Mouse (Mus musculus): ENCODE measurements around the gene Pop5. TPM values are rescaled to one million over a fixed set of nuclear protein-coding genes. Genes with fewer than 3 reads are reported as not detected.
A peak's percentile ranks its signal among the peaks of the same experiment; 100 is the strongest.

Gene Pop5
- polyA plus RNA-seq, 1 experiment from 2014 or later = 181 TPM

GRCm38 (mm10) chr5:115255472-115255871 is 19.8 kb downstream of the Pop5 start:
- Histone ChIP-seq H3K4me3 (ENCODE audit: low read depth, low read length) (no peak overlapping the region), H3K4me2 (no peak overlapping the region), H3K36me3 (ENCODE audit: control insufficient read depth, insufficient read depth, low read length) (peaks cover 61% of the 10 kb centered on the region), H3K27me3 (replicated peaks; ENCODE audit: control insufficient read depth, insufficient read depth, low read length) (no peaks in the 10 kb centered on the region), H3K4me1 (replicated peaks; ENCODE audit: control insufficient read depth, insufficient read depth, low read length) (peaks cover 3% of the 10 kb centered on the region), H3K9ac (ENCODE audit: low read depth, low read length) (no peak overlapping the region), H3K27ac (ENCODE audit: low read depth, low read length) (no peak overlapping the region), H3K9me3 (ENCODE audit: control insufficient read depth, low read length) (no peaks in the 10 kb centered on the region)
- DNase-seq (ENCODE audit: low spot score) (no peak), ATAC-seq (replicated peaks; ENCODE audit: low FRiP score) (no peak)
- 87% methylated on average over 1 of the region's 1 CpGs for WGBS

DNA sequence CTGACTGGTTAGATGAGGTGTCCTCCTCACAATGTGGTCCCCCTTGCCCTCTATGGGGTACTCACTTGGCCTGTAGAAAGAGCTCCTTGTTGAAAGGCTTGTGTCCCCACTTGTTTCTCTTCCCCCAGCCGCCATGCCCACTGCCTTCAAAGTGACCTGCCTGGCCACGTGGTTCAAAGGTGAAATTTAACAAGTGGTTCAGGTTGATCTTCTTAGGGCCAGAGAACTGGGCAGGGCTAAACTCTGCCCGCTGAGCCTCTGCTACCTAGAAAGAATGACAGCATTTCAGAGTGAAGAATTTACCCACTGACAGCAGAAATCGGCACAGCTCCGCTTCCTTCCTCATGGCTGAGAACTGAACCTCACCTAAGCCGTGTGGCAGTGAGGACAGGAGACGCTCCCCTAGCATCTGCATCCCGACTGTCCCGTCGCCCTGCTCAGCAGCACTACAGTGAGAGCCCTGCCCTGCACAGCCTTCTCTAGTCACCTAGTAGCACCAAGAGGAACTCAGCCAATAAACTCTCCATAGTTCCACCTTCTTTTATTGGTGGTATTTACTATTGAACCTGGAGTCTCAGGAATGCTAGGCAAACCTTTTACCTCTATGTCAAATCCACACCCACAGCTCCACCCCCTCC is 21.4 kb downstream of the Pop5 start:
- WGBS = 91% methylated on average over 10 of the region's 10 CpGs
- H3K9ac ChIP-seq (ENCODE audit: low read depth, low read length) = no peak overlapping the region
- DNase-seq (ENCODE audit: low spot score) = no peak

GRCm38 (mm10) chr5:115260356-115260755 is 24.7 kb downstream of the Pop5 start:
- H3K36me3 ChIP-seq (ENCODE audit: control insufficient read depth, insufficient read depth, low read length) = peaks cover 50% of the 10 kb centered on the region
- no peak overlapping the region for H3K9ac ChIP-seq (ENCODE audit: low read depth, low read length)
- no peaks in the 10 kb centered on the region for H3K27me3 ChIP-seq (replicated peaks; ENCODE audit: control insufficient read depth, insufficient read depth, low read length)
- WGBS = 81% methylated on average over 6 of the region's 6 CpGs
- no peak overlapping the region for H3K4me2 ChIP-seq
- ATAC-seq (replicated peaks; ENCODE audit: low FRiP score) (peak; percentile 76), DNase-seq (ENCODE audit: low spot score) (no peak)
- peaks cover 20% of the 10 kb centered on the region for H3K4me1 ChIP-seq (replicated peaks; ENCODE audit: control insufficient read depth, insufficient read depth, low read length)
- no peak overlapping the region for H3K4me3 ChIP-seq (ENCODE audit: low read depth, low read length)
- H3K27ac ChIP-seq (ENCODE audit: low read depth, low read length) = no peak overlapping the region
- H3K9me3 ChIP-seq (ENCODE audit: control insufficient read depth, low read length) = no peaks in the 10 kb centered on the region

More for the DNA sequence above, 21.4 kb downstream of the Pop5 start:
- no peaks in the 10 kb centered on the region for H3K9me3 ChIP-seq (ENCODE audit: control insufficient read depth, low read length)
- H3K27me3 ChIP-seq (replicated peaks; ENCODE audit: control insufficient read depth, insufficient read depth, low read length) = no peaks in the 10 kb centered on the region
- H3K36me3 ChIP-seq (ENCODE audit: control insufficient read depth, insufficient read depth, low read length) = peaks cover 49% of the 10 kb centered on the region
- H3K4me2 ChIP-seq = no peak overlapping the region
- no peak for ATAC-seq (replicated peaks; ENCODE audit: low FRiP score)
- H3K27ac ChIP-seq (ENCODE audit: low read depth, low read length) = no peak overlapping the region
- H3K4me1 ChIP-seq (replicated peaks; ENCODE audit: control insufficient read depth, insufficient read depth, low read length) = peaks cover 10% of the 10 kb centered on the region
- H3K4me3 ChIP-seq (ENCODE audit: low read depth, low read length) = no peak overlapping the region

- Histone ChIP-seq H3K9ac (ENCODE audit: low read depth, low read length) (no peak overlapping the region), H3K36me3 (ENCODE audit: control insufficient read depth, insufficient read depth, low read length) (peaks cover 42% of the 10 kb centered on the region), H3K27ac (ENCODE audit: low read depth, low read length) (no peak overlapping the region), H3K4me2 (no peak overlapping the region), H3K4me3 (ENCODE audit: low read depth, low read length) (no peak overlapping the region), H3K27me3 (replicated peaks; ENCODE audit: control insufficient read depth, insufficient read depth, low read length) (no peaks in the 10 kb centered on the region), H3K9me3 (ENCODE audit: control insufficient read depth, low read length) (no peaks in the 10 kb centered on the region), H3K4me1 (replicated peaks; ENCODE audit: control insufficient read depth, insufficient read depth, low read length) (peaks cover 27% of the 10 kb centered on the region)
- ATAC-seq (replicated peaks; ENCODE audit: low FRiP score) (no peak), DNase-seq (ENCODE audit: low spot score) (no peak)
- WGBS = 91% methylated on average over 8 of the region's 8 CpGs
Observed at GRCm38 (mm10) chr5:115261141-115261540, 25.5 kb downstream of the Pop5 start.

- Histone ChIP-seq H3K9me3 (ENCODE audit: control insufficient read depth, low read length) (no peaks in the 10 kb centered on the region), H3K4me3 (ENCODE audit: low read depth, low read length) (no peak overlapping the region), H3K36me3 (ENCODE audit: control insufficient read depth, insufficient read depth, low read length) (peaks cover 35% of the 10 kb centered on the region), H3K9ac (ENCODE audit: low read depth, low read length) (no peak overlapping the region), H3K4me2 (no peak overlapping the region), H3K27ac (ENCODE audit: low read depth, low read length) (no peak overlapping the region), H3K27me3 (replicated peaks; ENCODE audit: control insufficient read depth, insufficient read depth, low read length) (no peaks in the 10 kb centered on the region), H3K4me1 (replicated peaks; ENCODE audit: control insufficient read depth, insufficient read depth, low read length) (peaks cover 34% of the 10 kb centered on the region)
- ATAC-seq (replicated peaks; ENCODE audit: low FRiP score) (no peak), DNase-seq (ENCODE audit: low spot score) (no peak)
- WGBS = 77% methylated on average over 1 of the region's 1 CpGs
Observed at GRCm38 (mm10) chr5:115261880-115262279, 26.2 kb downstream of the Pop5 start.

- H3K4me2 ChIP-seq = no peak overlapping the region
- 0 out of 2 replicates have a peak overlapping the region, but pooled peaks have one; percentile 12 for H3K9ac ChIP-seq (ENCODE audit: low read depth, low read length)
- no peaks in the 10 kb centered on the region for H3K27me3 ChIP-seq (replicated peaks; ENCODE audit: control insufficient read depth, insufficient read depth, low read length)
- peaks cover 38% of the 10 kb centered on the region for H3K4me1 ChIP-seq (replicated peaks; ENCODE audit: control insufficient read depth, insufficient read depth, low read length)
- H3K36me3 ChIP-seq (ENCODE audit: control insufficient read depth, insufficient read depth, low read length) = peaks cover 28% of the 10 kb centered on the region
- DNase-seq (ENCODE audit: low spot score) (no peak), ATAC-seq (replicated peaks; ENCODE audit: low FRiP score) (no peak)
- H3K9me3 ChIP-seq (ENCODE audit: control insufficient read depth, low read length) = no peaks in the 10 kb centered on the region
- WGBS = 83% methylated on average over 14 of the region's 14 CpGs
- no peak overlapping the region for H3K4me3 ChIP-seq (ENCODE audit: low read depth, low read length)
- no peak overlapping the region for H3K27ac ChIP-seq (ENCODE audit: low read depth, low read length)
Observed at GRCm38 (mm10) chr5:115262502-115263291, 27.1 kb downstream of the Pop5 start.

DNA sequence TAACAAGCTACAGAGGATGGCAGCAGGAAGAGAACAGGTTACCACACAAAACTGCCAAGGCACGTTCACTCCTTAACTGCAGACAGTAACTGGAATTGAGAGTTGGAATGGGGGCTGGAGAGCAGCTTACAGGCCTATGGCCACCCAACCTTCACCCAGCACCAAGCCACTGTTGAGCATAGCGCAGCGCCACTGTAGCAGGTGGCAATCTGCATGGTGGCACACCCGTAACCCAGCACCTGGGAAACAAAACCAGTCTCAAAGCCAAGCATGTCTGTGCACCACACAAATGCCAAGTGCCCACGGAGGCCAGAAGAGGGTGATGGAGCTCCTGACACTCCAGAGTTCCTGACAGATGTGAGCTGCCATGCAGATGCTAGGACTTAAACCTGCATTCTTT is 30.7 kb downstream of the Pop5 start:
- WGBS = 81% methylated on average over 5 of the region's 5 CpGs
- peak overlapping the region; percentile 39 for H3K9ac ChIP-seq (ENCODE audit: low read depth, low read length)
- peaks cover 61% of the 10 kb centered on the region for H3K4me1 ChIP-seq (replicated peaks; ENCODE audit: control insufficient read depth, insufficient read depth, low read length)
- H3K9me3 ChIP-seq (ENCODE audit: control insufficient read depth, low read length) = no peaks in the 10 kb centered on the region
- ATAC-seq (replicated peaks; ENCODE audit: low FRiP score) = 0 out of 2 replicates have a peak, but pooled peaks have one; percentile 23
- H3K4me2 ChIP-seq = peak overlapping the region; percentile 61
- peak overlapping the region; percentile 77 for H3K27ac ChIP-seq (ENCODE audit: low read depth, low read length)
- H3K36me3 ChIP-seq (ENCODE audit: control insufficient read depth, insufficient read depth, low read length) = peaks cover 13% of the 10 kb centered on the region
- H3K27me3 ChIP-seq (replicated peaks; ENCODE audit: control insufficient read depth, insufficient read depth, low read length) = no peaks in the 10 kb centered on the region
- DNase-seq (ENCODE audit: low spot score) = no peak
- H3K4me3 ChIP-seq (ENCODE audit: low read depth, low read length) = peak overlapping the region; percentile 28; the same call in 1 of the 2 replicates

GRCm38 (mm10) chr5:115266787-115267468 is 31.3 kb downstream of the Pop5 start:
- H3K36me3 ChIP-seq (ENCODE audit: control insufficient read depth, insufficient read depth, low read length) = peaks cover 13% of the 10 kb centered on the region
- no peaks in the 10 kb centered on the region for H3K27me3 ChIP-seq (replicated peaks; ENCODE audit: control insufficient read depth, insufficient read depth, low read length)
- DNase-seq (ENCODE audit: low spot score) (no peak), ATAC-seq (replicated peaks; ENCODE audit: low FRiP score) (peak; percentile 89)
- H3K4me1 ChIP-seq (replicated peaks; ENCODE audit: control insufficient read depth, insufficient read depth, low read length) = peaks cover 64% of the 10 kb centered on the region
- WGBS = 35% methylated on average over 8 of the region's 8 CpGs
- no peaks in the 10 kb centered on the region for H3K9me3 ChIP-seq (ENCODE audit: control insufficient read depth, low read length)
- peak overlapping the region; percentile 28 for H3K4me3 ChIP-seq (ENCODE audit: low read depth, low read length)
- peak overlapping the region; percentile 39; the same call in 1 of the 2 replicates for H3K9ac ChIP-seq (ENCODE audit: low read depth, low read length)
- peak overlapping the region; percentile 61 for H3K4me2 ChIP-seq
- H3K27ac ChIP-seq (ENCODE audit: low read depth, low read length) = peak overlapping the region; percentile 97

Data from liver, embryonic 11.5 days (tissue).